Mouse (Mus musculus): Measurements from ENCODE around the gene Gm11627.
"Not testable (repeated sequence)": the region's sequence is repeated elsewhere in the genome, so short reads cannot be mapped to it uniquely, and the experiment has no call there.

Gene Gm11627

GRCm38 (mm10) chr11:102602816-102603495 lies 23.7 kb upstream of the Gm11627 start:
- no peak for DNase-seq

GRCm38 (mm10) chr11:102599912-102600311 lies 20.7 kb upstream of the Gm11627 start:
- DNase-seq: no peak

GRCm38 (mm10) chr11:102595341-102595820 lies 16.1 kb upstream of the Gm11627 start:
- DNase-seq: no peak

GRCm38 (mm10) chr11:102587554-102587953 lies 8.3 kb upstream of the Gm11627 start:
- DNase-seq: no peak

GRCm38 (mm10) chr11:102586445-102587130 lies 7.3 kb upstream of the Gm11627 start:
- DNase-seq: no peak

GRCm38 (mm10) chr11:102582736-102583135 lies 3.5 kb upstream of the Gm11627 start:
- DNase-seq: no peak

GRCm38 (mm10) chr11:102582016-102582610 lies 2.9 kb upstream of the Gm11627 start:
- no peak for DNase-seq

- no peak for DNase-seq
These were observed 2.2 kb upstream of the Gm11627 start for GRCm38 (mm10) chr11:102581281-102582015.

GRCm38 (mm10) chr11:102580034-102580330 lies 721 bp upstream of the Gm11627 start:
- DNase-seq: no peak

- DNase-seq: peak; percentile 71 to 73
These were observed 731 bp downstream of the Gm11627 start for GRCm38 (mm10) chr11:102578341-102579118.

- no peak for DNase-seq
These were observed 3.1 kb downstream of the Gm11627 start for GRCm38 (mm10) chr11:102576050-102576754.

GRCm38 (mm10) chr11:102575034-102575433 lies 4.2 kb downstream of the Gm11627 start:
- DNase-seq: no peak

GRCm38 (mm10) chr11:102572866-102573663 lies 6.2 kb downstream of the Gm11627 start:
- peak; percentile 67 to 77 for DNase-seq

- no peak for DNase-seq
These were observed 10.4 kb downstream of the Gm11627 start for GRCm38 (mm10) chr11:102568756-102569377.

GRCm38 (mm10) chr11:102568191-102568590 lies 11.1 kb downstream of the Gm11627 start:
- DNase-seq: peak in 1 of 2 experiments; percentile 6

GRCm38 (mm10) chr11:102567723-102568122 lies 11.5 kb downstream of the Gm11627 start:
- no peak for DNase-seq

- no peak for DNase-seq
These were observed 12.1 kb downstream of the Gm11627 start for GRCm38 (mm10) chr11:102567157-102567556.

- no peak for DNase-seq
These were observed 13.0 kb downstream of the Gm11627 start for GRCm38 (mm10) chr11:102566290-102566689.

- DNase-seq: no peak
These were observed 13.5 kb downstream of the Gm11627 start for GRCm38 (mm10) chr11:102565741-102566140.

GRCm38 (mm10) chr11:102564952-102565671 lies 14.1 kb downstream of the Gm11627 start:
- DNase-seq: not testable (repeated sequence)

Measured in thymus, postnatal 36 days (tissue).